Mouse (Mus musculus) cortical plate, adult 2 months (tissue): Measurements from ENCODE around the gene Qser1.

ENCODE experiments used
- CTCF ChIP-seq: fragments of 200-500 bp; IDR thresholded peaks from 2 replicates; pipeline ENCODE4 v1.5.1; 2011; ENCODE audit warnings: mild to moderate bottlenecking, control low read depth, low read length; ENCODE audit not compliant: insufficient read depth; ENCODE audit errors: extremely low read depth
- POLR2A ChIP-seq: fragments of 200-500 bp; IDR thresholded peaks from 2 replicates; pipeline ENCODE4 v1.6.1; 2011; ENCODE audit warnings: mild to moderate bottlenecking, low read length, control low read depth; ENCODE audit not compliant: insufficient read depth; ENCODE audit errors: extremely low read depth

DNA sequence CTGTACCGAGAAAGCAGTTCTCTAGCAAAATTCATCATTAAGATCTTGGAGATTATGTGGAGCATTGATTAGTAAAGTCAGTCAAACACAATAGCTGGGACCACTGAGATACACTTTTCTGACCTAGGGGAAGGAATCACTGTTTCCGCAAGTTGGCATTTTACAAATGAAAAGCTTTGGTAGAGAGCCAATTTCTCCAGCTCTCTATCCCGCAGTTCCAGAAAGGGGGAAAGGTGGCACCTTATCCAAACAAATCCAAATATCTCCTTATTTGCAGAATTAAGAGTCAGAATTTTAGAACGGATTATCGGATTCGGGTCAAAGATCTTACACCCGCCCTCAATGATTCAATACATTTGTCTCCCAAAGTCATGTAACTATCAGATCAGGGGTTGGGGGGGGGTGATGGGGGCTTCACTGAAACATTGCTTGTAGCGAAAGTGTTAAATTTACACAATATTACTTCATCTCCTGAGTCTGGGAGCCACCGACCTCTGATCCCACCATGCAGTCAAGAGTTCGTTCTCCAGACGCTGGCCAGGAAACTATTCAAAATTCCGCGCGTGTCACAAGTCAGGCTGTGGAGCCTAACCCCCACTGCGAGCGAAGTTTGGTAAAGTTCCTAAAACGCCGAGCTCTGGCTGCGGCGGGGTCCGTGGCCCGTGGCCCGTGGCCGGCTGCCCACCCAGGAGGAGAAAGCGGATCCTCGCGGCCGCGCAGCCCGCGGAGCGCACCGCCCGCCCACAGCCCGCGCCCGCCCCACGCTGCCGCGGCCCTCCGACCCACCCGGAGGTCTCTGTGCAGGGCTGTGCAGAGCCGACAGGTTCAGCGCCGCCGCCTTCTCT lies 74.4 kb downstream of the Qser1 start:
- no peak for TF ChIP-seq POLR2A
- TF ChIP-seq CTCF: no peak
